Mouse (Mus musculus) liver, postnatal 0 days (tissue): Measurements from ENCODE around the gene Oscp1.

Source experiments
- CTCF ChIP-seq: sonication (generic); IDR thresholded peaks from 2 replicates; pipeline ENCODE4 v1.5.1; 2016; ENCODE audit warnings: antibody characterized with exemption, low read depth
- EP300 ChIP-seq: IDR thresholded peaks from 2 replicates; pipeline ENCODE4 v1.6.1; 2016; ENCODE audit warnings: antibody characterized with exemption, low read depth, mild to moderate bottlenecking

GRCm38 (mm10) chr4:126025801-126026200 lies 32.6 kb upstream of the Oscp1 start:
- TF ChIP-seq CTCF (no peak), EP300 (no peak)
